Mouse (Mus musculus) heart, embryonic 15.5 days (tissue): Measurements from ENCODE around the gene Dok5. TPM values are rescaled to one million over a fixed set of nuclear protein-coding genes. Genes with fewer than 3 reads are reported as not detected.

ENCODE experiments used
- ATAC-seq: fragments of 200-750 bp; cut with Nextera tagmentation; replicated peaks from 2 replicates; pipeline ENCODE4 v1.8.0; 2017; ENCODE audit warnings: low read depth, moderate TSS enrichment; ENCODE audit not compliant: insufficient number of reproducible peaks, insufficient read depth, low FRiP score
- H3K27ac ChIP-seq: fragments of 300-500 bp; sonication (generic); 2 replicates; pipeline ENCODE4 v1.5.1; 2015; ENCODE audit warnings: mild to moderate bottlenecking, inconsistent platforms
- H3K27me3 ChIP-seq: fragments of 300-500 bp; sonication (generic); 2 replicates; pipeline ENCODE4 v1.6.1; 2015; ENCODE audit warnings: inconsistent platforms
- H3K36me3 ChIP-seq: fragments of 300-500 bp; sonication (generic); 2 replicates; pipeline ENCODE4 v1.6.1; 2015; ENCODE audit warnings: mild to moderate bottlenecking, inconsistent platforms
- H3K4me1 ChIP-seq: fragments of 300-500 bp; sonication (generic); replicated peaks from 2 replicates; pipeline ENCODE4 v1.6.1; 2015; ENCODE audit warnings: inconsistent platforms
- H3K4me2 ChIP-seq: fragments of 300-500 bp; sonication (generic); 2 replicates; pipeline ENCODE4 v1.6.1; 2015; ENCODE audit warnings: inconsistent platforms, mild to moderate bottlenecking, moderate library complexity
- H3K4me3 ChIP-seq: fragments of 300-500 bp; sonication (generic); 2 replicates; pipeline ENCODE4 v1.5.1; 2015; ENCODE audit warnings: mild to moderate bottlenecking, inconsistent platforms
- H3K9ac ChIP-seq: fragments of 300-500 bp; sonication (generic); 2 replicates; pipeline ENCODE4 v1.6.1; 2015; ENCODE audit warnings: mild to moderate bottlenecking, inconsistent platforms
- H3K9me3 ChIP-seq: fragments of 300-500 bp; sonication (generic); replicated peaks from 2 replicates; pipeline ENCODE4 v1.6.1; 2016; ENCODE audit warnings: inconsistent platforms
- WGBS: fragments of 180-500 bp; shearing (Covaris S2); methylation state at CpG from one replicate; pipeline ENCODE4 v1.1.7; 2015; ENCODE audit warnings: mixed read lengths; 5-methylcytosine and 5-hydroxymethylcytosine counted together
- polyA plus RNA-seq: library from polyadenylated mRNA; unstranded; fragments of >200 nt; fragmentation: Nextera tagmentation; extraction: Ambion mirVana; gene quantifications from 2 replicates; pipeline ENCODE4 v1.2.1, GENCODE M21; 2015

Gene Dok5
- polyA plus RNA-seq, 1 experiment from 2014 or later: 5.6 TPM

GRCm38 (mm10) chr2:170739713-170740365 lies 8.2 kb downstream of the Dok5 start:
- H3K4me1 ChIP-seq: peaks cover 17% of the 10 kb centered on the region
- no peak overlapping the region for H3K4me2 ChIP-seq
- H3K27ac ChIP-seq: no peak overlapping the region
- no peaks in the 10 kb centered on the region for H3K27me3 ChIP-seq
- H3K36me3 ChIP-seq: no peaks in the 10 kb centered on the region
- H3K9me3 ChIP-seq: no peaks in the 10 kb centered on the region
- no peak for ATAC-seq
- WGBS: 29% methylated on average over 8 of the region's 8 CpGs
- H3K9ac ChIP-seq: no peak overlapping the region
- H3K4me3 ChIP-seq: no peak overlapping the region

- Histone ChIP-seq H3K36me3 (no peaks in the 10 kb centered on the region), H3K27me3 (no peaks in the 10 kb centered on the region), H3K4me2 (no peak overlapping the region), H3K4me1 (peaks cover 11% of the 10 kb centered on the region; the same call in 1 of the 2 replicates), H3K9me3 (no peaks in the 10 kb centered on the region), H3K4me3 (no peak overlapping the region), H3K9ac (no peak overlapping the region), H3K27ac (no peak overlapping the region)
- ATAC-seq: no peak
- whole genome bisulfite sequencing: 54% methylated on average over 2 of the region's 2 CpGs
These were observed 11.9 kb downstream of the Dok5 start for GRCm38 (mm10) chr2:170743521-170743920.

- Histone ChIP-seq H3K9ac (no peak overlapping the region), H3K9me3 (no peaks in the 10 kb centered on the region), H3K4me3 (no peak overlapping the region), H3K36me3 (no peaks in the 10 kb centered on the region), H3K4me1 (peaks cover 11% of the 10 kb centered on the region), H3K27ac (no peak overlapping the region), H3K4me2 (no peak overlapping the region), H3K27me3 (no peaks in the 10 kb centered on the region)
- WGBS: 86% methylated on average over 3 of the region's 3 CpGs
- no peak for ATAC-seq
These were observed 17.3 kb downstream of the Dok5 start for GRCm38 (mm10) chr2:170748901-170749300.

DNA sequence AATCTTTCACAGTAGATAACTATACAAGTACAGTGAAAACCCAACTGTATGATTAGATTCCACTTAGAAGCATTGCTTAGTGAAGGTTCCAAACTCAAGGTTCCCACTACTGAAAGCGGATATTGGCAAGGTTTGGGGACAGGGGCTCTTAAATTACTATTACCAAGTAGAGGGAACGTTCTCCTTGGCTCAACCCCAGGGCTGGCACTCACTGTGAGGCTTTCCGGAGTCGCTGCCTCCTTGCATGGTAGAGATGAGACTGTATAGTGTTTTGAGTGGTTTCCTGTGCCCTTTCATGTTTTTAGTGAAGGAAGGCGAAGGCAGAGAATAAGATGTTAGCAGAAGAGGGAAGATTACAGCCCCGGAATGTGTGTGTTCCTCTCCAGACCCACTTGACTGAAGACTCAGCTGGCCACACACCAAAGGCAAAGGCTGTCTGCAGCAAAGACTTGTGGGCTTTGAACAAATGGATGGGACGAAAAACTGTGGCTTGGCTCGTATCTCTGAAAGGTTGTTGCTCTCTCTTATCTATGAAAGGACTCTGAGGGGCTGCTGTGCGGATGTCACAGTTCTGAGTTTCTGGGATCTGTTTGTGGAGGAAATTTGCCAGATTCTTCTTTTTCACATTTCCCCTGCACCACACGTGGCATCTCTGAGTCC lies 20.7 kb downstream of the Dok5 start:
- no peak overlapping the region for H3K4me3 ChIP-seq
- no peaks in the 10 kb centered on the region for H3K36me3 ChIP-seq
- H3K27me3 ChIP-seq: no peaks in the 10 kb centered on the region
- ATAC-seq: no peak
- no peak overlapping the region for H3K4me2 ChIP-seq
- H3K9ac ChIP-seq: no peak overlapping the region
- H3K27ac ChIP-seq: no peak overlapping the region
- H3K9me3 ChIP-seq: no peaks in the 10 kb centered on the region
- H3K4me1 ChIP-seq: peaks cover 19% of the 10 kb centered on the region
- WGBS: 29% methylated on average over 10 of the region's 10 CpGs

DNA sequence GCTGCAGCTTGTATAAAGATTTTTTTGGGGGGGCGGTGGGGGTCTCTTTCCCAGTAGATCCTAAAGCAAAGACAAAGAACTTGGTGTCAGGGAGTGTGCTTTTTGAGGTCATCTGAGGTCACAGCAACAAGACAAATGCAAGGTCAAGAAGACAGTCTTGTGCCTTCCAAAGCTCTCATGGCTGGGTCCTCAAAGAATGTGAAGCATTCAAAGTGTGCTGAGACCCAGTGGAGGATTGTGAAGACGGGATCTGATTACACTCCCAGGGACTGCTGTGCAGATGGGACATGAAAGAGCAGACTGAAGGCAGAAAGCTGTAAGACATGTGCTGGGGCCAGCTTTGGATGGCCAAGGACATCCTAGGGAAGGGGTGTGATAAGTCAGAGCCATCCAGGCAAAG lies 24.2 kb downstream of the Dok5 start:
- Histone ChIP-seq H3K9ac (no peak overlapping the region), H3K27me3 (no peaks in the 10 kb centered on the region), H3K4me2 (no peak overlapping the region), H3K27ac (no peak overlapping the region), H3K36me3 (no peaks in the 10 kb centered on the region), H3K9me3 (no peaks in the 10 kb centered on the region), H3K4me3 (no peak overlapping the region), H3K4me1 (peaks cover 19% of the 10 kb centered on the region)
- WGBS: 46% methylated on average over 2 of the region's 2 CpGs
- ATAC-seq: no peak

DNA sequence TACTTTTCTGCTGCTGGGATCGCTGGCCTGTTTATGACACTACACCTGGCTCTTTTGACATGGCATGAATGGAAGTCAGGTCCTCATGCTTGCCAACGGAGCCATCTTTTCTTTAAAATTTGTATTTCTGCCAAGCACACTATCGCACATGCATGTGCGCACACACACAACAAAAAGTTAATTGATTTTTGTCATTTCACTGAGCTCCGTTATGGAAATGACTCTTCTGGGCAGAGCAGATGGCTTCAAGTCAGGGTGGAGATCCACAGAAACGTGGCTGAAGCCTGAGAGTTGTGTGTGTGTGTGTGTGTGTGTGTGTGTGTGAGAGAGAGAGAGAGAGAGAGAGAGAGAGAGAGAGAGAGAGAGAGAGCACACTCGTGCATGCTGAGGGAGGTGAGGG lies 25.1 kb downstream of the Dok5 start:
- WGBS: 81% methylated on average over 7 of the region's 7 CpGs
- H3K4me1 ChIP-seq: peaks cover 19% of the 10 kb centered on the region

DNA sequence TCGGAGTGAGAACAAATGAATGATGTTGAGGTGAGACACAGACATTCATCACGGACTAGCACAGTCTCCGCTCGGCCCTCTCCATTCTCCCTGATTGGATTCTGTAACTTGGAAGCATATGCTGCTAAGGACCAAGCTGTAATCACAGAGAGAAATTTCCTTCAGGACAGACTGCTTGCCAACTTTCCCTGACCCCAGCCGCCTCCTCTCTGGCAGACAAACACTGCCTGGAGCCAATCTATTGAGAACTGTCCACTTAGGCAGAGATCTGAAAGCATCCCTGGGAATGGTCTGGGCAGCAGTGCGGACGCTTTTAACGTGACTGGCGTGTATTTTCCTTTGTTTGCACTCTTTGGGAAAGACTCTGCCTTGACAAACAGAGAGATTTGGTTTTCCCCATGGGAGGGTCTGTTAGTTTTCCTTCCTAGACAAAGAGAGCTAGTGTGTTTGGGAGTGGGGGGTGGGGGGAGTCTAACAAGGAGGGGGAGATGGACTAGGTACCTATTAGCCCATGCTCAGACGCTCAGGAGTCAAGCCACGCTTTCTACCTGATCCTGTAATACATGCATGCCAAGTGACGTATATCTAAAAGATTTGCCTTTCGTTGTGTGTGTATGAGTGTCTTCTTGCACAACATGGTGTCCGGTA lies 25.7 kb downstream of the Dok5 start:
- no peaks in the 10 kb centered on the region for H3K9me3 ChIP-seq
- peaks cover 16% of the 10 kb centered on the region for H3K4me1 ChIP-seq
- no peak overlapping the region for H3K4me2 ChIP-seq
- WGBS: 55% methylated on average over 14 of the region's 14 CpGs
- ATAC-seq: peak; percentile 61
- no peak overlapping the region for H3K9ac ChIP-seq
- no peaks in the 10 kb centered on the region for H3K27me3 ChIP-seq
- no peaks in the 10 kb centered on the region for H3K36me3 ChIP-seq
- no peak overlapping the region for H3K27ac ChIP-seq
- no peak overlapping the region for H3K4me3 ChIP-seq

More for the DNA sequence above, 25.1 kb downstream of the Dok5 start:
- no peaks in the 10 kb centered on the region for H3K9me3 ChIP-seq
- ATAC-seq: no peak
- no peak overlapping the region for H3K27ac ChIP-seq
- H3K9ac ChIP-seq: no peak overlapping the region
- H3K4me3 ChIP-seq: no peak overlapping the region
- H3K27me3 ChIP-seq: no peaks in the 10 kb centered on the region
- no peak overlapping the region for H3K4me2 ChIP-seq
- H3K36me3 ChIP-seq: no peaks in the 10 kb centered on the region

DNA sequence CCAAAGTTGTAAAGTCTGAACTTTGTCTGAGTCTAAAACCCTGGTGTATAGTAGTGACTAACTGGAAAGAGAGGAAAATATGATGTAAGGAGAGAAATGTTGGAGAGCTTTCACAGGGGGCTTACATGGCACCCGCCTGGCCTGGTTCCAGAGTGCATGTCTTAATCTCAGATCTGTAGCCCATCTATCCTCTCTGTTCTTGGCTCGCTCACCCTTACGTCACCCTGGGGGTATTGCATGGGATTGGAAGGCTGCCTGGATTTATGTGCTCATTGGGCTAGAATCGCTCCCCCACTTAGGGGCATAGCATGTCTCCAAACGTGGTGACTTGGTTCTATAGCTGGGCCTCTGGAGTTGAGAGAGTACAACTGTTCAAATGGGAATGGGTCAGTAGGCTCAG lies 26.6 kb downstream of the Dok5 start:
- Histone ChIP-seq H3K27me3 (no peaks in the 10 kb centered on the region), H3K27ac (no peak overlapping the region)

GRCm38 (mm10) chr2:170764704-170765103 lies 33.1 kb downstream of the Dok5 start:
- H3K4me3 ChIP-seq: no peak overlapping the region
- no peak for ATAC-seq
- no peak overlapping the region for H3K9ac ChIP-seq
- no peaks in the 10 kb centered on the region for H3K9me3 ChIP-seq
- no peak overlapping the region for H3K4me2 ChIP-seq
- H3K27me3 ChIP-seq: no peaks in the 10 kb centered on the region
- WGBS: 55% methylated on average over 3 of the region's 3 CpGs
- no peaks in the 10 kb centered on the region for H3K36me3 ChIP-seq
- H3K27ac ChIP-seq: no peak overlapping the region
- 0 out of 2 replicates have a peak, but pooled peaks cover 5% of the 10 kb centered on the region for H3K4me1 ChIP-seq

More for the DNA sequence above, 26.6 kb downstream of the Dok5 start:
- ATAC-seq: 0 out of 2 replicates have a peak, but pooled peaks have one; percentile 23
- 84% methylated on average over 5 of the region's 5 CpGs for WGBS
- Histone ChIP-seq H3K9me3 (no peaks in the 10 kb centered on the region), H3K4me1 (peaks cover 9% of the 10 kb centered on the region; the same call in 1 of the 2 replicates), H3K9ac (no peak overlapping the region), H3K4me3 (no peak overlapping the region), H3K36me3 (no peaks in the 10 kb centered on the region), H3K4me2 (no peak overlapping the region)

GRCm38 (mm10) chr2:170767243-170767642 lies 35.6 kb downstream of the Dok5 start:
- H3K27ac ChIP-seq: no peak overlapping the region
- H3K36me3 ChIP-seq: no peaks in the 10 kb centered on the region
- 34% methylated on average over 8 of the region's 8 CpGs for WGBS
- no peaks in the 10 kb centered on the region for H3K9me3 ChIP-seq
- no peak overlapping the region for H3K9ac ChIP-seq
- no peaks in the 10 kb centered on the region for H3K27me3 ChIP-seq
- H3K4me1 ChIP-seq: peaks cover 8% of the 10 kb centered on the region
- no peak for ATAC-seq
- H3K4me3 ChIP-seq: no peak overlapping the region
- H3K4me2 ChIP-seq: no peak overlapping the region

DNA sequence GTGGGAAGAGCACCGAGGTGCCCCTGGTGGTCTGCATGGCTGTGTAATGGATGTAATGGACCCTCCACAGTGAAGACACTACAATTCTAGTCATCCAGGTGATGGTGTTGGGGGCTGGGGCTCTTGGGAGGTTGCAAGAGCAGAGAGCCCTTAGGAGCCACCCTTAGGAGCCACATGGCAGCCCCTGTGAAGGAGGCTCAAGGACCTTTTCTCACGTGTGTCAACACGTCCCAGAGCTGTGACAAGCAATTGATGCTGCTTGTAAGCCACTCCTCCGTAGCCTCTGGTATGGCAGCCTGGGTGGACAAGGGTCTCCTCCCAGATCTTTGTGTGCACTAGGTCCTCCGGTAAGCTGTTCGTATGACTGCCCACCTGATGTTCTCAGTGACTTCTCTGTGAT lies 37.1 kb downstream of the Dok5 start:
- Histone ChIP-seq H3K4me1 (peaks cover 9% of the 10 kb centered on the region), H3K36me3 (no peaks in the 10 kb centered on the region), H3K9me3 (no peaks in the 10 kb centered on the region), H3K4me2 (no peak overlapping the region), H3K9ac (no peak overlapping the region), H3K27me3 (no peaks in the 10 kb centered on the region), H3K27ac (no peak overlapping the region), H3K4me3 (no peak overlapping the region)
- 62% methylated on average over 6 of the region's 6 CpGs for WGBS
- ATAC-seq: no peak
